Mouse (Mus musculus) olfactory bulb, adult 2 months (tissue): Measurements from ENCODE around the gene Tpcn2. TPM values are rescaled to one million over a fixed set of nuclear protein-coding genes. Genes with fewer than 3 reads are reported as not detected.

Source experiments
- H3K27ac ChIP-seq: fragments of 200-500 bp; 2 replicates; pipeline ENCODE4 v1.5.1; 2012; ENCODE audit warnings: low read depth, low read length; ENCODE audit not compliant: insufficient read depth
- H3K4me1 ChIP-seq: fragments of 200-500 bp; 2 replicates; pipeline ENCODE4 v1.6.1; 2012; ENCODE audit warnings: low read length; ENCODE audit not compliant: control insufficient read depth, insufficient read depth
- H3K4me3 ChIP-seq: fragments of 200-500 bp; 2 replicates; pipeline ENCODE4 v1.5.1; 2012; ENCODE audit warnings: mild to moderate bottlenecking, low read depth, low read length, moderate library complexity; ENCODE audit not compliant: insufficient read depth
- CTCF ChIP-seq: fragments of 200-500 bp; IDR thresholded peaks from 2 replicates; pipeline ENCODE4 v1.5.1; 2012; ENCODE audit warnings: low read depth, mild to moderate bottlenecking, low read length, moderate library complexity; ENCODE audit not compliant: insufficient read depth
- POLR2A ChIP-seq: fragments of 200-500 bp; IDR thresholded peaks from 2 replicates; pipeline ENCODE4 v1.6.1; 2012; ENCODE audit warnings: mild to moderate bottlenecking, low read depth, low read length, moderate library complexity; ENCODE audit not compliant: insufficient read depth
- WGBS: fragments of 180-500 bp; shearing (Covaris S2); methylation state at CpG from one replicate; pipeline ENCODE4 v1.1.7; 2018; 5-methylcytosine and 5-hydroxymethylcytosine counted together
- polyA plus RNA-seq: library from polyadenylated mRNA; stranded (reverse); fragments of >200 nt; gene quantifications from 2 replicates; pipeline ENCODE4 v1.2.4, GENCODE M21; 2012; ENCODE audit warnings: low replicate concordance; ENCODE audit not compliant: missing spikeins, insufficient read depth, insufficient read length

Tpcn2 gene
- polyA plus RNA-seq, 1 experiment = not detected

- 60% methylated on average over 13 of the region's 13 CpGs for WGBS
- no peak overlapping the region for H3K4me3 ChIP-seq
- no peak overlapping the region for H3K27ac ChIP-seq
- TF ChIP-seq CTCF (no peak), POLR2A (no peak)
- 0 out of 2 replicates have a peak, but pooled peaks cover 2% of the 10 kb centered on the region for H3K4me1 ChIP-seq
Observed at GRCm38 (mm10) chr7:145159283-145160240, 124.2 kb downstream of the Tpcn2 start.

GRCm38 (mm10) chr7:145155666-145156065 is 128.1 kb downstream of the Tpcn2 start:
- Histone ChIP-seq H3K27ac (no peak overlapping the region), H3K4me3 (no peak overlapping the region), H3K4me1 (0 out of 2 replicates have a peak, but pooled peaks cover 2% of the 10 kb centered on the region)
- 97% methylated on average over 4 of the region's 4 CpGs for WGBS
- TF ChIP-seq CTCF (no peak), POLR2A (no peak)

GRCm38 (mm10) chr7:145154066-145154465 is 129.7 kb downstream of the Tpcn2 start:
- 84% methylated on average over 1 of the region's 1 CpGs for WGBS
- H3K4me3 ChIP-seq = no peak overlapping the region
- no peaks in the 10 kb centered on the region for H3K4me1 ChIP-seq
- TF ChIP-seq POLR2A = no peak
- TF ChIP-seq CTCF = no peak
- no peak overlapping the region for H3K27ac ChIP-seq

- Histone ChIP-seq H3K4me3 (no peak overlapping the region), H3K27ac (no peak overlapping the region), H3K4me1 (no peaks in the 10 kb centered on the region)
- TF ChIP-seq CTCF (no peak), POLR2A (no peak)
- WGBS = 91% methylated on average over 3 of the region's 3 CpGs
Observed at GRCm38 (mm10) chr7:145151845-145152244, 132.0 kb downstream of the Tpcn2 start.

GRCm38 (mm10) chr7:145148902-145149301 is 134.9 kb downstream of the Tpcn2 start:
- WGBS = 88% methylated on average over 4 of the region's 4 CpGs

GRCm38 (mm10) chr7:145147973-145148698 is 135.7 kb downstream of the Tpcn2 start:
- Histone ChIP-seq H3K4me3 (no peak overlapping the region), H3K27ac (no peak overlapping the region), H3K4me1 (no peaks in the 10 kb centered on the region)
- 92% methylated on average over 5 of the region's 5 CpGs for WGBS
- TF ChIP-seq POLR2A (no peak), CTCF (no peak)

More at GRCm38 (mm10) chr7:145148902-145149301, 134.9 kb downstream of the Tpcn2 start:
- Histone ChIP-seq H3K4me3 (no peak overlapping the region), H3K4me1 (no peaks in the 10 kb centered on the region), H3K27ac (no peak overlapping the region)
- TF ChIP-seq CTCF (no peak), POLR2A (no peak)

- TF ChIP-seq CTCF (no peak), POLR2A (no peak)
- Histone ChIP-seq H3K4me3 (no peak overlapping the region), H3K4me1 (no peaks in the 10 kb centered on the region), H3K27ac (no peak overlapping the region)
Observed at GRCm38 (mm10) chr7:145146252-145146930, 137.4 kb downstream of the Tpcn2 start.

- H3K4me3 ChIP-seq = no peak overlapping the region
- TF ChIP-seq POLR2A (no peak), CTCF (no peak)
- H3K4me1 ChIP-seq = no peaks in the 10 kb centered on the region
- no peak overlapping the region for H3K27ac ChIP-seq
- 74% methylated on average over 3 of the region's 3 CpGs for WGBS
Observed at GRCm38 (mm10) chr7:145143502-145144070, 140.2 kb downstream of the Tpcn2 start.

- Histone ChIP-seq H3K27ac (no peak overlapping the region), H3K4me3 (no peak overlapping the region), H3K4me1 (no peaks in the 10 kb centered on the region)
- TF ChIP-seq CTCF (no peak), POLR2A (no peak)
- 43% methylated on average over 2 of the region's 2 CpGs for WGBS
Observed at GRCm38 (mm10) chr7:145140656-145141055, 143.2 kb downstream of the Tpcn2 start.
